Mouse (Mus musculus): ENCODE data around the gene Frmd4a. TPM values are rescaled to one million over a fixed set of nuclear protein-coding genes. Genes with fewer than 3 reads are reported as not detected.

Gene Frmd4a
- total RNA-seq, 1 experiment, result 9.3 TPM

- in situ Hi-C loops (cut with MboI; ENCODE audit: low sequenced_read_pairs in 2 of 2, unreplicated experiment in 2 of 2), result loop anchor here in 1 of 2 experiments (25.0 kb wide), 1 partner anchor 353 kb away; no protein-coding TSS in a partner anchor
- H3K36me3 ChIP-seq (ENCODE audit: control insufficient read depth, insufficient read depth, low read length, poor library complexity, severe bottlenecking), result no peaks in the 10 kb centered on the region
- no peak for DNase-seq (ENCODE audit: low read depth, low spot score)
Observed at GRCm38 (mm10) chr2:4508959-4509615, 491.6 kb downstream of the Frmd4a start.

GRCm38 (mm10) chr2:4509739-4510138, 492.2 kb downstream of the Frmd4a start:
- in situ Hi-C loops (cut with MboI; ENCODE audit: low sequenced_read_pairs in 2 of 2, unreplicated experiment in 2 of 2), result loop anchor here in 1 of 2 experiments (25.0 kb wide), 1 partner anchor 353 kb away; no protein-coding TSS in a partner anchor
- H3K4me1 ChIP-seq (ENCODE audit: control insufficient read depth in 2 of 2, insufficient read depth in 2 of 2, low read length in 2 of 2, poor library complexity in 1 of 2), result peaks cover 0 to 3% of the 10 kb centered on the region in 2 experiments; a peak in 1 of 4 replicates
- no peak overlapping the region for H3K27ac ChIP-seq (ENCODE audit: insufficient read depth, low read depth, low read length, poor library complexity, severe bottlenecking)
- TF ChIP-seq HCFC1 (IDR thresholded peaks at IDR 0.05; ENCODE audit: borderline replicate concordance, insufficient read depth, low read length), result no peak
- no peak for TF ChIP-seq MAFK (IDR thresholded peaks at IDR 0.05; ENCODE audit: insufficient read depth, low read depth, low read length)
- TF ChIP-seq CHD2 (IDR thresholded peaks at IDR 0.05; ENCODE audit: low read depth, low read length), result no peak
- TF ChIP-seq ZC3H11A (IDR thresholded peaks at IDR 0.05; ENCODE audit: borderline replicate concordance, low read depth, low read length), result no peak
- TF ChIP-seq ZNF384 (IDR thresholded peaks at IDR 0.05; ENCODE audit: low read depth, low read length), result no peak
- H3K4me3 ChIP-seq (ENCODE audit: insufficient read depth in 1 of 2, low read depth in 1 of 2, low read length in 2 of 2, poor library complexity in 1 of 2, severe bottlenecking in 1 of 2), result no peak overlapping the region
- no peaks in the 10 kb centered on the region for H3K9me3 ChIP-seq (ENCODE audit: control insufficient read depth, insufficient read depth, low read depth, low read length)
- DNase-seq (ENCODE audit: low read depth, low spot score), result no peak
- no peaks in the 10 kb centered on the region for H3K36me3 ChIP-seq (ENCODE audit: control insufficient read depth, insufficient read depth, low read length, poor library complexity, severe bottlenecking)
- H3K9ac ChIP-seq (ENCODE audit: insufficient read depth, low read depth, low read length, poor library complexity, severe bottlenecking), result no peak overlapping the region

More at GRCm38 (mm10) chr2:4508959-4509615, 491.6 kb downstream of the Frmd4a start:
- Histone ChIP-seq H3K4me3 (ENCODE audit: insufficient read depth in 1 of 2, low read depth in 1 of 2, low read length in 2 of 2, poor library complexity in 1 of 2, severe bottlenecking in 1 of 2) (no peak overlapping the region), H3K9ac (ENCODE audit: insufficient read depth, low read depth, low read length, poor library complexity, severe bottlenecking) (no peak overlapping the region), H3K4me1 (ENCODE audit: control insufficient read depth in 2 of 2, insufficient read depth in 2 of 2, low read length in 2 of 2, poor library complexity in 1 of 2) (no peaks in the 10 kb centered on the region), H3K9me3 (ENCODE audit: control insufficient read depth, insufficient read depth, low read depth, low read length) (no peaks in the 10 kb centered on the region), H3K27ac (ENCODE audit: insufficient read depth, low read depth, low read length, poor library complexity, severe bottlenecking) (no peak overlapping the region)
- no peak for TF ChIP-seq HCFC1 (IDR thresholded peaks at IDR 0.05; ENCODE audit: borderline replicate concordance, insufficient read depth, low read length)
- no peak for TF ChIP-seq ZC3H11A (IDR thresholded peaks at IDR 0.05; ENCODE audit: borderline replicate concordance, low read depth, low read length)
- no peak for TF ChIP-seq CHD2 (IDR thresholded peaks at IDR 0.05; ENCODE audit: low read depth, low read length)
- TF ChIP-seq MAFK (IDR thresholded peaks at IDR 0.05; ENCODE audit: insufficient read depth, low read depth, low read length), result no peak

- no peak overlapping the region for H3K4me3 ChIP-seq (ENCODE audit: insufficient read depth in 1 of 2, low read depth in 1 of 2, low read length in 2 of 2, poor library complexity in 1 of 2, severe bottlenecking in 1 of 2)
- no peaks in the 10 kb centered on the region for H3K36me3 ChIP-seq (ENCODE audit: control insufficient read depth, insufficient read depth, low read length, poor library complexity, severe bottlenecking)
- DNase-seq (ENCODE audit: low read depth, low spot score), result no peak
- H3K9me3 ChIP-seq (ENCODE audit: control insufficient read depth, insufficient read depth, low read depth, low read length), result no peaks in the 10 kb centered on the region
- H3K4me1 ChIP-seq (ENCODE audit: control insufficient read depth in 2 of 2, insufficient read depth in 2 of 2, low read length in 2 of 2, poor library complexity in 1 of 2), result peaks cover 0 to 3% of the 10 kb centered on the region in 2 experiments; a peak in 1 of 4 replicates
- H3K9ac ChIP-seq (ENCODE audit: insufficient read depth, low read depth, low read length, poor library complexity, severe bottlenecking), result no peak overlapping the region
- TF ChIP-seq ZC3H11A (IDR thresholded peaks at IDR 0.05; ENCODE audit: borderline replicate concordance, low read depth, low read length), result no peak
- in situ Hi-C loops (cut with MboI; ENCODE audit: low sequenced_read_pairs in 2 of 2, unreplicated experiment in 2 of 2), result loop anchor here in 1 of 2 experiments (25.0 kb wide), 1 partner anchor 352 kb away; no protein-coding TSS in a partner anchor
- no peak overlapping the region for H3K27ac ChIP-seq (ENCODE audit: insufficient read depth, low read depth, low read length, poor library complexity, severe bottlenecking)
Observed at GRCm38 (mm10) chr2:4510208-4511079, 492.9 kb downstream of the Frmd4a start.

GRCm38 (mm10) chr2:4511080-4511386, 493.5 kb downstream of the Frmd4a start:
- in situ Hi-C loops (cut with MboI; ENCODE audit: low sequenced_read_pairs in 2 of 2, unreplicated experiment in 2 of 2), result loop anchor here in 1 of 2 experiments (25.0 kb wide), 1 partner anchor 351 kb away; no protein-coding TSS in a partner anchor
- Histone ChIP-seq H3K9me3 (ENCODE audit: control insufficient read depth, insufficient read depth, low read depth, low read length) (no peaks in the 10 kb centered on the region), H3K36me3 (ENCODE audit: control insufficient read depth, insufficient read depth, low read length, poor library complexity, severe bottlenecking) (no peaks in the 10 kb centered on the region), H3K4me1 (ENCODE audit: control insufficient read depth in 2 of 2, insufficient read depth in 2 of 2, low read length in 2 of 2, poor library complexity in 1 of 2) (peaks cover 0 to 3% of the 10 kb centered on the region in 2 experiments; a peak in 1 of 4 replicates), H3K9ac (ENCODE audit: insufficient read depth, low read depth, low read length, poor library complexity, severe bottlenecking) (no peak overlapping the region), H3K4me3 (ENCODE audit: insufficient read depth in 1 of 2, low read depth in 1 of 2, low read length in 2 of 2, poor library complexity in 1 of 2, severe bottlenecking in 1 of 2) (no peak overlapping the region), H3K27ac (ENCODE audit: insufficient read depth, low read depth, low read length, poor library complexity, severe bottlenecking) (no peak overlapping the region)
- TF ChIP-seq ZNF384 (IDR thresholded peaks at IDR 0.05; ENCODE audit: low read depth, low read length), result no peak
- no peak for DNase-seq (ENCODE audit: low read depth, low spot score)

Data from ES-E14 (cell line).